Mouse (Mus musculus): ENCODE data around the gene Gm2016.
"Not testable (repeated sequence)": the region's sequence is repeated elsewhere in the genome, so short reads cannot be mapped to it uniquely, and the experiment has no call there.

DNA sequence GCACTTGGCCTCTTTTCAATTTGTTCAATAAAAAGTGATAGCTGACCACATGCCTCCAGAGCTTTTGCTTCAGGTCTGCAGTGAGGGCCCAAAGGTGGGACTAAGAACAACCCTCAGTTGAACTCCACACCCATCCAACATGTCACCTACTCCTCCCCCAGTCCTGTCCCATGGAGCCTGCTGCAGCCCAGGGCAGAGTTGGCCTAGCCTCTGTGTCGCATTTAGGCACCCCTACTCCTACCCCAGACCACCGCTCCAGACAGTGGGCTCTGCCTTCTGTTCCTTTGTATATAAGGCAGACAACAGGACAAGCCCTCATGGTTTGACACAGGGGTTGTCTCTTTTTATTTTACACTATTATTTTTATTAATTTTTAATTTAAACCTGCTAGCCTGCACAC lies 9.8 kb upstream of the Gm2016 start:
- not testable (repeated sequence) for TF ChIP-seq CTCF (conservative IDR thresholded peaks at IDR 0.05; ENCODE audit: low read length); POU5F1 (IDR thresholded peaks at IDR 0.05; ENCODE audit: borderline replicate concordance, low read length)

All from E14TG2a.4 (cell line).